Mouse (Mus musculus) embryo, embryonic 10.5 days (tissue): ENCODE measurements around the gene Dcaf15.
A peak's percentile ranks its signal among the peaks of the same experiment; 100 is the strongest.

Experiments used
- DNase-seq: peaks from one replicate; pipeline ENCODE4 v3.0.0-alpha.2; 2015; ENCODE audit warnings: low spot score

The Dcaf15 gene

GRCm38 (mm10) chr8:84104697-84105609, at the start of gene Dcaf15:
Gene Dcaf15, minus strand, starts transcription at chr8:84104768.
- DNase-seq = peak; percentile 100

GRCm38 (mm10) chr8:84149181-84149580, 44.6 kb upstream of the Dcaf15 start:
- DNase-seq = no peak

- no peak for DNase-seq
Observed at GRCm38 (mm10) chr8:84148531-84148850, 43.9 kb upstream of the Dcaf15 start.

- DNase-seq = peak; percentile 98
Observed at GRCm38 (mm10) chr8:84147769-84148530, 43.4 kb upstream of the Dcaf15 start, which contains the start of the genes Cc2d1a and 4930432K21Rik. Gene Cc2d1a, minus strand, starts transcription at chr8:84147936. Gene 4930432K21Rik, plus strand, starts transcription at chr8:84148025.

DNA sequence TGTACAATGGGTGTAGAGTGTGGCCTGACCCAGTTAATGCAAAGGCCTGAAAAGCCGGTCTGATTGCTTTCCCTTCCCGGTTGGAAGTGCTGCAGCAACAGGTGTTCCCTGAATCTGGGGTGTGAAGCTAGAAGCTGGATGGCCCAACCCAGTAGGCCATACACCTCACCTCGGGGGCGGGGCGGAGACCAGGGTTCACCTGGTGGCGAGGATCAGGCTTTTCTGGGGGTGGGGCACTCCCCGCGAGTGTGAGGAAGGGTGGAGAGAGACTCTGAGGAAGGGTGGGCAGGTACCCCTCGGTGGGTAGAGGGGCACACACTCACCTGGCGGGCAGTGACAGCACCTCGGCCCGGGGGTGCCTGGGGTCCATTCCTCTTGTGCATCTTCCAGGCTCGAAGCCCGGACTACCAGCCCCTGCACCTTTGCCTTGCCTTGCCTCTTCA, 42.8 kb upstream of the Dcaf15 start:
- peak; percentile 16 for DNase-seq

- DNase-seq = no peak
Observed at GRCm38 (mm10) chr8:84144636-84145245, 40.2 kb upstream of the Dcaf15 start.

GRCm38 (mm10) chr8:84140838-84141237, 36.3 kb upstream of the Dcaf15 start:
- DNase-seq = no peak

DNA sequence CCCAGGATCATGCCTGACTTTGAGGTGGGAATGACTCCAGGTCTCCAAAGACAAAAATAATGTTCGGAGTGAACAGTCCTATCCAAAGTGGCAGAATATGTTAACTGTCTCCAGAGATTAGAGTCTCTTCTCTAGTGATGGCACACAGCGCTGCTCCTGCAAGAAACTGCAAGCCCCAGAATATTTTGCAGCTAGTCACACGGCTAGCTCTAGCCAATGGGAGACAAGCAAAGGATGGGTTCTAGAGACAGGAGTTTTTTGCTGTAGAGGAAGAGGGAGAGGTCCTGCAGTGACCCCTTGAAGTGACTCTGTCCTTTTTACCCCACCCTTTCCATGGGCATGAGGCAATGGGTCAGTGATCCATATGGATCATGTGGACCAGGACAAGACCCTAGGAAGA, 33.3 kb upstream of the Dcaf15 start:
- DNase-seq = no peak

- DNase-seq = no peak
Observed at GRCm38 (mm10) chr8:84132225-84132624, 27.7 kb upstream of the Dcaf15 start.

- DNase-seq = no peak
Observed at GRCm38 (mm10) chr8:84130806-84131205, 26.2 kb upstream of the Dcaf15 start.

- DNase-seq = no peak
Observed at GRCm38 (mm10) chr8:84128277-84128676, 23.7 kb upstream of the Dcaf15 start.

DNA sequence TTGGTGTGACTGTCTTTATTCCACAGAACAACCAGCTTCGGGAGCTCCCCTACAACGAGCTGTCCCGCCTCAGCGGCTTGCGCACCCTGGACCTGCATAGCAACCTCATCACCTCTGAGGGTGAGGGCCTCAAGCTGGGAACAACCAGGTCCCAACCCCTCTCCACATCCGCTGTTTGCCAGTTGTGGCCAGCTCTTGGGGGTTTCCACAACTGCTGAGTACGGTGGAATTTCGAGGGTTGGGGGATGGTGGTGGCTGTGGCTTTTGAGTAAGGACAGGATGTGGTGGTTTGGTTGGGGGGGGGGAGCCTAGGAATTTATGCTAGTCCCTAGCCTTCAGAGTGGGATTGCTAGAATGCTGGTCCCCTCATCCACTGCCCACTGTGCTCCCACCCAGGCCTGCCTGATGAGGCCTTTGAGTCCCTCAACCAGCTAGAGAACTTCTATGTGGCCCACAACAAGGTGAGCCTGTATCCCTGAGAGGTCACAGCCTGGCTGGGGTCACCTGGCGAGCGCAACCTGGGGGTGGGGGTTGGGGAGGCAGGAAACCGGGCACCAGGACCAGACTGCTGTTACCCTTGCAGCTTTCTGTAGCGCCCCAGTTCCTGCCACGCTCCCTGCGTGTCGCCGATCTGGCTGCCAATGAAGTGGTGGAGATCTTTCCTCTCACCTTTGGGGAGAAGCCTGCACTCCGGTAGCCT, 22.8 kb upstream of the Dcaf15 start:
- no peak for DNase-seq

DNA sequence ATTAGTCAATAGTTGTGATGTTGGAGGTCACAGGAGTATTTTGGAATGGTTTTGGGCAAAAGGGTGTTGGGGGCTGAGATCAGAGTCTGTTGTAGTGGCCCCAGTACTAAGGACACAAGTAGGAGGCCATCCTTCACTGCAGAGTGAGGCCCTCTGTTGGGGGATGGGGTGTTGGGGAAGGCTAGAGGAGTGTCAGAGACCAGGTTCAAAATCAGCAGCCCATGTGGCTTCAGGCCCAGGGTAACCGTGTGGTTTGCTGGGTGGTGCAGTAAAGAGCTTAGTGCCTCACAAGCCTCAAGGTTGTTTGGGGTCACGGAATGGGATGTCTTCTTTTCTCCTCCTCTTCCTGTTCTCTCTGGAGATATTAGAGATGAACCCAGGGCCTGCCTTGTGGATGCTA, 22.2 kb upstream of the Dcaf15 start:
- no peak for DNase-seq

GRCm38 (mm10) chr8:84125656-84126055, 21.1 kb upstream of the Dcaf15 start, which contains the start of gene Podnl1:
Gene Podnl1, plus strand, starts transcription at chr8:84125989.
- DNase-seq = peak; percentile 5

- DNase-seq = no peak
Observed at GRCm38 (mm10) chr8:84122151-84122550, 17.6 kb upstream of the Dcaf15 start.

GRCm38 (mm10) chr8:84115646-84116045, 11.1 kb upstream of the Dcaf15 start:
- DNase-seq = no peak

- DNase-seq = no peak
Observed at GRCm38 (mm10) chr8:84106216-84107040, 1.9 kb upstream of the Dcaf15 start.

DNA sequence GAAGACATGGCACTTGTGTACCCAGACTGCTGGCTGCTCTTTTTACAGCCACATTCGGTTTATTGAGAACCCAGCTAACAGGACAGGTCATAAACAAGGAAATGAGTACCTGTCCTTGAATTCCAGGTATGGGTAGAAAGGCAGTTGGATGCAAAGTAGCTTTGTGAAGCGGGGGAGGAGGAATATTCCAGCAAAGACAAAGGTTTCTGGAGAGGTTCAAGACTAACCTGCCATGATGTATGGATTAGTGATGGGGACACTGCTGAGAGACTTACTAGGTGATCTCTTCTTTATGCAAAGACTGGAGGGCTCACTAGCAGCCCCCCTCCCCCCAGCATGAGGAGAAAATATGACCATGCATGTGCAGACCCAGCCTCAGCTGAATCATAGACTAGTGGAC, 1.1 kb upstream of the Dcaf15 start:
- no peak for DNase-seq

GRCm38 (mm10) chr8:84104221-84104620, 347 bp downstream of the Dcaf15 start:
- DNase-seq = peak; percentile 83

- no peak for DNase-seq
Observed at GRCm38 (mm10) chr8:84103601-84104000, 967 bp downstream of the Dcaf15 start.
